Mouse (Mus musculus): Measurements from ENCODE around the gene Igfbp3. TPM values are rescaled to one million over a fixed set of nuclear protein-coding genes. Genes with fewer than 3 reads are reported as not detected.
A peak's percentile ranks its signal among the peaks of the same experiment; 100 is the strongest.

Gene Igfbp3
- polyA plus RNA-seq, 1 experiment from 2014 or later, result 49.5 TPM

DNA sequence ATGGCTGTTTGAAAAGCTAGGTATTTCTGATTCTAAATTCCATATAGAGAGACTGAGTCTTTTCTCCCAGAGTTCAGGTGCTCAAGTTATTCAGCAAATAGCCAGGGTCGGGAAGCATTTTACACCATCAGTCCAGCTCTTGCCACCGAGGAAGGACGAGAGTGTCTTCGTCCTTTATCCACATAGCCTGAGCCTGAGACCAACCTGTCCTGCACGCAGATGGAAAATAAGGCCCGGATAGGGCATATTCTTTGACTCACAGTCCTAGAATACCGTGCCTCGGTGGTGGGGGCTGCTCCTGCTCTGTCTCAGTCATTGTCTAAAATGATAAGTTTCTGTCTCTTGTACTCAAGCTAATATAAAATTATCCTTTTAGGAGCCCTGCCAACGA, 13.3 kb downstream of the Igfbp3 start:
- DNase-seq (ENCODE audit: low spot score), result no peak
- Histone ChIP-seq H3K4me2 (ENCODE audit: low read length) (no peak overlapping the region), H3K9ac (ENCODE audit: low read length) (no peak overlapping the region), H3K4me3 (ENCODE audit: low read depth, low read length) (no peak overlapping the region), H3K9me3 (ENCODE audit: control insufficient read depth, low read length) (no peaks in the 10 kb centered on the region), H3K4me1 (replicated peaks; ENCODE audit: control insufficient read depth, insufficient read depth, low read length) (no peaks in the 10 kb centered on the region), H3K27me3 (replicated peaks; ENCODE audit: control insufficient read depth, insufficient read depth, low read length) (no peaks in the 10 kb centered on the region), H3K36me3 (ENCODE audit: control insufficient read depth, insufficient read depth, low read length) (no peaks in the 10 kb centered on the region), H3K27ac (ENCODE audit: low read depth) (no peak overlapping the region)
- no peak for ATAC-seq (replicated peaks; ENCODE audit: low FRiP score, low TSS enrichment, low read depth)
- 85% methylated on average over 9 of the region's 9 CpGs for WGBS

DNA sequence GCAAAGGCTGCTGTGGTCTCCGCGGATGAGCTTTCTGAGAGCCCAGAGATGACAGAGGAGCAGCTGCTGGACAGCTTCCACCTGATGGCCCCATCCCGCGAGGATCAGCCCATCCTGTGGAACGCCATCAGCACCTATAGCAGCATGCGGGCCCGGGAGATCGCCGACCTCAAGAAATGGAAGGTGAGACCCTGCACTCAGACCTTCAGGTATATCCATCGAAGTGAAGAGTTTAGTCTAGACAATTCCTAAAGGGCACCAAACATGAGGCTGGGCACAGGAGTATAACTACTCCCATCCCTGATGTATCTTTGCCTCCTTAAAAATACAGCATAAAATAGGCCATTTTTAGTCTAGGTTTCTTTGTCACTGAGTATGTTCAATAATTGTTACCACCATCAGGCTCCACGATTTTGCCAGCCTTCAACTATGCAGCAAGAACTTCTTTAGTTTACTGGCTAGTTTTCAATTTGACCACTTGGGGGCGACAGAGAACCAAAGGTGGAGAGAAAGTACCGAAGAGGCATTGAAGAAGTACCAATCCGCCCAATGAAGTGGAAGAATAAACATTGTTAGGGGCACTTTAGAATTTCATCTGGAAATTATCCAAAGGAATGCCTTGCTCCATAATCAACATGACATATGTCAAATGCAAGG, 13.9 kb downstream of the Igfbp3 start:
- DNase-seq (ENCODE audit: low spot score) (no peak), ATAC-seq (replicated peaks; ENCODE audit: low FRiP score, low TSS enrichment, low read depth) (no peak)
- Histone ChIP-seq H3K4me2 (ENCODE audit: low read length) (no peak overlapping the region), H3K4me1 (replicated peaks; ENCODE audit: control insufficient read depth, insufficient read depth, low read length) (no peaks in the 10 kb centered on the region), H3K9ac (ENCODE audit: low read length) (no peak overlapping the region), H3K27ac (ENCODE audit: low read depth) (no peak overlapping the region), H3K4me3 (ENCODE audit: low read depth, low read length) (no peak overlapping the region), H3K36me3 (ENCODE audit: control insufficient read depth, insufficient read depth, low read length) (no peaks in the 10 kb centered on the region), H3K27me3 (replicated peaks; ENCODE audit: control insufficient read depth, insufficient read depth, low read length) (no peaks in the 10 kb centered on the region), H3K9me3 (ENCODE audit: control insufficient read depth, low read length) (0 out of 2 replicates have a peak, but pooled peaks cover 2% of the 10 kb centered on the region)
- 57% methylated on average over 14 of the region's 14 CpGs for WGBS

DNA sequence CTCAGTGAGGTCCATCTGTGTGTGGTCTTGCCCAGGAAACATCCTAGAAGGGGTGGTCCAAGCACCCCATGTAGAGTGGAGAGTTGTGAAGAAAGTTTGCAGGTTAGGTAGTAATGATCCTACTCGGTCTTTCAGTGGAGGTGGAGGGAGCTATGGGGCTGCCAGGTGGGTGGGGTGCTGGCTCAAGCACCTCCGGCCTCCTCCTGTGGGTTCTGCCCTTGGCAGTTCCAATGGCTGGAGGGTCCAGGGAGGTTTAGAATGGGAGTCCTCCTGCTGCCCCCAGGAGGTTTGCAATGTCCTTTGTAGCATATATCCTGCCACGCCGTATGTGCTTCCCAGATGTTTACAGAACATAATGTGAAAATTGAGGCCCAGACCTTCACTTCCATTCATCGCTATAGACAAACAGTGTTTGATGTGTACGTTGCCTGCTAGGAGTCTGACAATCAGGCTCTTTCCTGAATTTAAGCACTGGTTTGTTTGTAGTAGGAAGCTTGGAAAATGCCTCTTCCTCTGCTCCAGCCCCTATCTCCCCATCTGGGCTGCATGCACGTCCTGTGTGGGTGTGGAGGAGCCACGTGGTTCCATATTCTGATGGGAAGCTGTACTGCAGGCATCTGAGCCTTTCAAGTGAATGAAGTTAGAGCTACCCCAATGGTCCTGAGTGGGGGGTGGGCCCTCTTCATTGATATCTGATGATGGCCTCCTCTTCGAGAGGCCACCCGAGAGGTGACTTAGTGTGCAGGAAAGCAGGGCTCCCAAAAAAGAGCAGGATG, 15.1 kb downstream of the Igfbp3 start:
- Histone ChIP-seq H3K9me3 (ENCODE audit: control insufficient read depth, low read length) (0 out of 2 replicates have a peak, but pooled peaks cover 4% of the 10 kb centered on the region), H3K27me3 (replicated peaks; ENCODE audit: control insufficient read depth, insufficient read depth, low read length) (no peaks in the 10 kb centered on the region), H3K27ac (ENCODE audit: low read depth) (no peak overlapping the region), H3K4me1 (replicated peaks; ENCODE audit: control insufficient read depth, insufficient read depth, low read length) (no peaks in the 10 kb centered on the region), H3K4me2 (ENCODE audit: low read length) (no peak overlapping the region), H3K36me3 (ENCODE audit: control insufficient read depth, insufficient read depth, low read length) (no peaks in the 10 kb centered on the region), H3K4me3 (ENCODE audit: low read depth, low read length) (no peak overlapping the region), H3K9ac (ENCODE audit: low read length) (no peak overlapping the region)
- no peak for ATAC-seq (replicated peaks; ENCODE audit: low FRiP score, low TSS enrichment, low read depth)
- WGBS, result 61% methylated on average over 10 of the region's 10 CpGs
- no peak for DNase-seq (ENCODE audit: low spot score)

DNA sequence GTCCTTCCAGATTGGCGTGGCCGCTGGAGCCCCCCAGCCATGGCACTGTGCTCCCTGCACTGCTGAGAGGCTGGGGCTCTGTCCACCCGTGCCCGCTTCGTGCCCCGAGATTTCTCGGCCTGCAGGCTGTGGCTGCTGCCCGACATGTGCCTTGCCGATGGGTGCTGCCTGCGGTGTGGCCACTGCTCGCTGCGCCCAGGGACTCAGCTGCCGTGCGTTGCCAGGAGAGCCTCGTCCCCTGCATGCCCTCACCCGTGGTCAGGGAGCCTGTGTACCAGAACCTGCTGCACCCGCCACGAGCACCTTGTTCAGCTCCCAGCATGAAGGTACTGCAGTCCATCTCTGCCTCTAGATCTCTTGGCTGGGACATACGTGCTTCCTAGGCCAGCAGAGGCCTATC, 15.7 kb downstream of the Igfbp3 start:
- peak; percentile 1; the same call in 1 of the 2 replicates for ATAC-seq (replicated peaks; ENCODE audit: low FRiP score, low TSS enrichment, low read depth)

DNA sequence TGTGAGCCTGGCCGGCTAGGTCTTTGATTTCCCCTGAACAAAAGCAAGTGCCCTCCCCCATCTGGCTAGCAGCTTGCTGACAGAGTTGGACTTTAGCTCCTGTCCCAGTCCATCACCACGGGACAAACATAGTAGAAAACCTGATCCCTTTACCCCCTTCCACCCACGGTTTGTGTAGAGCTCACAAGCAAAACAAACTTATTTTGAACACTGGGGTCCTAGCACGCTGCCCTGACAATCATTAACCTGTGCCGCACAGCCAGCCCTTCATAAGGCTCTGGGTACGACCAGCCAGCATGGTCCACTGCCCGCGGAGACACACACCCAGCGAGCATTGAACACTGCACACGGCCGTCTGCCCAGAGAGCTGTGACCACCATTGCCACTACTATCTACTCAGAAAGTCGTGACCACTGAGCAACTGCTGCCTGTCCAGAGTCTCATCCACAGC, 16.2 kb downstream of the Igfbp3 start, which contains the start of gene Igfbp1:
TSS of gene Igfbp1 (plus strand) at position 292 of the 451 bp plus-strand sequence.
- Histone ChIP-seq H3K9ac (ENCODE audit: low read length) (no peak within 1 kb of the TSS), H3K9me3 (ENCODE audit: control insufficient read depth, low read length) (0 out of 2 replicates have a peak, but pooled peaks cover 4% of the 10 kb centered on the region), H3K27me3 (replicated peaks; ENCODE audit: control insufficient read depth, insufficient read depth, low read length) (no peaks in the 10 kb centered on the region), H3K4me2 (ENCODE audit: low read length) (no peak within 1 kb of the TSS), H3K4me3 (ENCODE audit: low read depth, low read length) (no peak within 1 kb of the TSS), H3K36me3 (ENCODE audit: control insufficient read depth, insufficient read depth, low read length) (no peaks in the 10 kb centered on the region), H3K27ac (ENCODE audit: low read depth) (no peak within 1 kb of the TSS), H3K4me1 (replicated peaks; ENCODE audit: control insufficient read depth, insufficient read depth, low read length) (no peaks in the 10 kb centered on the region)
- 54% methylated on average over 12 of the region's 12 CpGs for WGBS
- ATAC-seq (replicated peaks; ENCODE audit: low FRiP score, low TSS enrichment, low read depth), result peak; percentile 20; the same call in 1 of the 2 replicates
- DNase-seq (ENCODE audit: low spot score), result no peak

More for the DNA sequence above, 15.7 kb downstream of the Igfbp3 start:
- H3K9me3 ChIP-seq (ENCODE audit: control insufficient read depth, low read length), result 0 out of 2 replicates have a peak, but pooled peaks cover 4% of the 10 kb centered on the region
- H3K27ac ChIP-seq (ENCODE audit: low read depth), result no peak overlapping the region
- H3K27me3 ChIP-seq (replicated peaks; ENCODE audit: control insufficient read depth, insufficient read depth, low read length), result no peaks in the 10 kb centered on the region
- no peak overlapping the region for H3K4me2 ChIP-seq (ENCODE audit: low read length)
- no peak for DNase-seq (ENCODE audit: low spot score)
- no peaks in the 10 kb centered on the region for H3K4me1 ChIP-seq (replicated peaks; ENCODE audit: control insufficient read depth, insufficient read depth, low read length)
- no peak overlapping the region for H3K4me3 ChIP-seq (ENCODE audit: low read depth, low read length)
- no peak overlapping the region for H3K9ac ChIP-seq (ENCODE audit: low read length)
- no peaks in the 10 kb centered on the region for H3K36me3 ChIP-seq (ENCODE audit: control insufficient read depth, insufficient read depth, low read length)
- WGBS, result 92% methylated on average over 19 of the region's 19 CpGs

DNA sequence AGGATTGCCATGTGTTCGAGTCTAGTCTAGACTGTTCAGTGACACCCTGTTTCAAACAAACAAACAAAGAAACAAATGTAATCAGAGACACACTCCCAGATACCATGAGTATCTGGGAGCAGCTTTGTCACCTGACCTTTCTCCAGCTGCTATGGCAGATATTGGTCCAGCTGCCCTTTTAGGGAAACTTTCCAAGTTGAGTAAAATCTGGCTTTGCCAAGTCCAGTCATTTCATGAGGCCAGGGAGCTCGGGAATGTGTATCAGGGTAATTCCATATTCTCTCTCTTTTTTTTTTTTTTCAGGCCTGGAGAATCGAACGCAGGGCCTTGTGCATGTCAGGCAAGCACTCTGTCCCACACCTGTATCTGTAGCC, 18.4 kb downstream of the Igfbp3 start:
- Histone ChIP-seq H3K9me3 (ENCODE audit: control insufficient read depth, low read length) (0 out of 2 replicates have a peak, but pooled peaks cover 4% of the 10 kb centered on the region), H3K4me2 (ENCODE audit: low read length) (no peak overlapping the region), H3K36me3 (ENCODE audit: control insufficient read depth, insufficient read depth, low read length) (no peaks in the 10 kb centered on the region), H3K4me1 (replicated peaks; ENCODE audit: control insufficient read depth, insufficient read depth, low read length) (no peaks in the 10 kb centered on the region), H3K27me3 (replicated peaks; ENCODE audit: control insufficient read depth, insufficient read depth, low read length) (no peaks in the 10 kb centered on the region), H3K9ac (ENCODE audit: low read length) (no peak overlapping the region), H3K4me3 (ENCODE audit: low read depth, low read length) (no peak overlapping the region), H3K27ac (ENCODE audit: low read depth) (no peak overlapping the region)
- 88% methylated on average over 4 of the region's 4 CpGs for WGBS
- ATAC-seq (replicated peaks; ENCODE audit: low FRiP score, low TSS enrichment, low read depth), result no peak
- DNase-seq (ENCODE audit: low spot score), result no peak

DNA sequence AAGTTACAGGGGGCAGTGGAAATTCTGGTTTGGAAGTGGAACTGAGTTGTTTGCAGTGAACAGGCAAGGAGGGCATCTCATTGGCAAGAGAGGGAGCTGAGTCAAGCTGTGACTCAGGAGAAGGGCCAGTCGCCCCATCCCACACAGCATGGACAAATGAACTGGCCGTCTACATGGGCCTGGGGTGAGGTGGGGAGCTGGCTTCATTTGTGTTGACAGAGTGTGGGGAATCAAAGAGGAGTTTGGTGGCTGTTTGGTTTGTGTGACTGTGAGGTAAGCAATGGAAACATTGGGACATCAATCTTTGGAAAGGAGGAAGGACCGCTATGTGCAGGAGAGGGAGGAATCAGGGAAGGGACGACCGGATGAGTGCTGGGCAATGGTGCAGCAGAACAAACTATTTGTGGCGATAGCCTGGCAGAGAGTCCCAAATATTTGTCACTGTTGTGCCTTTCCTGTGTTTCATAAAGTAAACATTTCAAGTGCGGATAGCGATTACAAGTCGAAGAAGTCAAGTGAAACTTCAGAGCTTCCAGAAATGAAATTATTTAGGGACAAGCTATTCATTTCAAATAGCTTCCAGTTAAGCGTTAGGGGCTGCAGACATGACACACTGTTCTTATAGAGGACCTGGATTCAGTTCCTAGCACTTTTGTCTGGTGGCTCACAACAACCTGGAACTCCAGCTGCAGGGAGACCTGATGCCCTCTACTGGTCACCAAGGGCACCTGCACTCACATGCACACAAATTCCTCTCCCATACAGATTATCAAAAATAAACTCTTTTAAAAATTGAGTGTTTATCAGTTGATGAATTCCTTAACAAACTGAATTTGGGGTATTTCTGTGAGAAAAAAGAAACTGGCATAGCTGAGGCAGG, 19.1 kb downstream of the Igfbp3 start:
- H3K36me3 ChIP-seq (ENCODE audit: control insufficient read depth, insufficient read depth, low read length), result no peaks in the 10 kb centered on the region
- ATAC-seq (replicated peaks; ENCODE audit: low FRiP score, low TSS enrichment, low read depth), result no peak
- 0 out of 2 replicates have a peak, but pooled peaks cover 4% of the 10 kb centered on the region for H3K9me3 ChIP-seq (ENCODE audit: control insufficient read depth, low read length)
- H3K4me2 ChIP-seq (ENCODE audit: low read length), result no peak overlapping the region
- no peak overlapping the region for H3K4me3 ChIP-seq (ENCODE audit: low read depth, low read length)
- H3K27ac ChIP-seq (ENCODE audit: low read depth), result no peak overlapping the region
- H3K9ac ChIP-seq (ENCODE audit: low read length), result no peak overlapping the region
- DNase-seq (ENCODE audit: low spot score), result no peak
- no peaks in the 10 kb centered on the region for H3K27me3 ChIP-seq (replicated peaks; ENCODE audit: control insufficient read depth, insufficient read depth, low read length)
- no peaks in the 10 kb centered on the region for H3K4me1 ChIP-seq (replicated peaks; ENCODE audit: control insufficient read depth, insufficient read depth, low read length)
- 86% methylated on average over 10 of the region's 10 CpGs for WGBS

DNA sequence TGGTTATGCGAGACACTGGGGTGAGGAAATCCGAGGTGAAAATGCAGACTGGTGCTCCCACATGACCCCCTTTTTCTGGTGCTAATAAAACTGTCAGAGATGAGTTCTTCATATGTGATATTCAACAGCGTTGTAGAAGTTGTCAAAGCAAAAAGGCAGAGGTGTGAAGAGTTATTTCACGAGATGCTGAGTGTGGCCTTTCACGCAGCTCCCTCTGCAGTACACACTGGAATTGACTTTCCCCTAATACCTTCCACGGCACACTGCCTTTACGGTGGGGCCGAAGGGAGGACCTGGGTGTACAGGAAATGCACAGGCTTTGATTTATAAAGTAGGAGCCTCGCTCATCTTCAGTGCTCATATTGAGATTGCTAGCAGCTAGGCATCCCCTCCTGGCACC, 20.6 kb downstream of the Igfbp3 start:
- Histone ChIP-seq H3K36me3 (ENCODE audit: control insufficient read depth, insufficient read depth, low read length) (no peaks in the 10 kb centered on the region), H3K9ac (ENCODE audit: low read length) (no peak overlapping the region), H3K4me2 (ENCODE audit: low read length) (no peak overlapping the region), H3K4me3 (ENCODE audit: low read depth, low read length) (no peak overlapping the region), H3K27me3 (replicated peaks; ENCODE audit: control insufficient read depth, insufficient read depth, low read length) (no peaks in the 10 kb centered on the region), H3K4me1 (replicated peaks; ENCODE audit: control insufficient read depth, insufficient read depth, low read length) (no peaks in the 10 kb centered on the region), H3K27ac (ENCODE audit: low read depth) (no peak overlapping the region), H3K9me3 (ENCODE audit: control insufficient read depth, low read length) (0 out of 2 replicates have a peak, but pooled peaks cover 4% of the 10 kb centered on the region)
- DNase-seq (ENCODE audit: low spot score) (no peak), ATAC-seq (replicated peaks; ENCODE audit: low FRiP score, low TSS enrichment, low read depth) (no peak)
- WGBS, result 42% methylated on average over 9 of the region's 9 CpGs
